Mouse (Mus musculus) adrenal gland, postnatal 14 days (tissue): ENCODE measurements at regions not wholly inside any gene's neighbourhood (a gene's known extent, or its start where the extent isn't known, plus 50 kb on each side); places are given as distances from the start of the nearest gene placed in this dataset.

Experiments
- DNase-seq: peaks from one replicate; pipeline ENCODE4 v3.0.0; 2021; ENCODE audit warnings: mixed read lengths

DNA sequence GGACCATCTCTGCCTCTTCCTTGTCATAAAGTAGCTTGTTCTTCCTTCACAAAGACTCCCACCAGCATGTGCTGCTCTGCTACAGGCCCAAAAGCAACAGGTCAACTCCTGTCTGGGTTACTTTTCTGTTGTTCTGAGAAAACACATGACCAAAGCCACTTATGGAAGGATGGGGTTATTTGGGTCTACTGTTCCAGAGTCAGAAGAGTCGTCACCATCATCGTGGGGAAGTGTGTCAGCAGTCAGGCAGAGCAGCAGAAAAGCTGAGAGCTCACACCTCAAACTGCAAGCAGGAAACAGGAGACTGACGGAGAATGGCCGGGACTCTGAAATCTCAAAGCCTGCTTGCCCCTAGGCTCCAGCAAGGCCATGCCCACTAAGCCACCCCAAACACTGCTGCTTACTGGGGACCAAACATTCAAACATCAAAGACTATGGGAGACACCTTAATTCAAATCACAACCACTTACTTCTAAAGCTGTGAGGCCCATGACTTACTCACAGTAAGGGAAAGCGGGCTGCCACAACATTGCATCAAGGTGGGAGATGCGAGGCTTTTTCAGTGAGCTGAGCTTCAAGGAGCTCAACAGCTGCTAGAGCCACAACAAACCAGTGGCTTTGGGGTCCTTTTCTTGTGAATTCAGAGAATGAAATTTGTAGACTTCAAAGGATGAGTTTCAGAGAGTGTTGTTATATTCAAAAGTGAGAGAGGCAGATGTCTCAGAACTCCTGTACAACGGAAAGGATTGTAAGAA, 96.6 kb upstream of the Hs6st1 start:
- DNase-seq: no peak

DNA sequence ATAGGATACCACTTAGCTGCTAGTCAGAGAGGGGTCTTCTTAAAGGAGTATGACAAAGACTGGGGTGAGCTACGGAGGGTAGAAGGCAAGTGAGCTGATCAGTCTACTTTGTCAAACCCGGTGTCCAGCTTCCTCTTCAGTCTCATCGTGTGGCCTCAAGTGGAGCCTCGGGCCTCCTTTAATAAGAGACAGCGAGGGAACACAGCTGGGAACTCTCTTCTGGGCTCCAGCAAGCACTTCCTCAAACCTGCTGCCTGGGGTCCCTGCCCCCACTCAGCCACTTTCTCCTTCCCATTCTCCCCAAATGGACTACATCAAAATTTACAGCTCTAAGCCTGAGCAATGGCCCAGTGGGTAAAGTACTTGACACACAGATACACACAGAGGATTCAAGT, 96.0 kb upstream of the Hs6st1 start:
- DNase-seq: no peak

DNA sequence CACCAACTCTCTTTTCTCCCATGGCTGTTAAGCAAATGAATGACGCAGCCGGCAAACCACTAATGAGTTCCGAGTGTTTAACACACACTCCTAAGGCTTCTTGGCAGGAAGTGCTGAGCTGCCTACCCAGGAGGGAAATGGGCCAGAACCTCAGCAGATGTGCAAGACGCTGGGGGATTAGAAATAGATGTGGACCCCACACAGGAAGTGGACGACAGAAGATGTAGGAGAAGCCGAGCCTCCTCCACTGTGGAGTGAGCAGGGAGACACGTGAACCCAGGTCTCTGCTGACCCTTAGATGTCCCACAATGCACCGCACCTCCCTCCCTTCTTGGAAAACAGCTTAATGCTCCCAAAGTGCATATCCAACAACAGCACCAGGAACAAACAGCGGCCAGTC, 94.8 kb upstream of the Hs6st1 start:
- DNase-seq: peak; percentile 7

DNA sequence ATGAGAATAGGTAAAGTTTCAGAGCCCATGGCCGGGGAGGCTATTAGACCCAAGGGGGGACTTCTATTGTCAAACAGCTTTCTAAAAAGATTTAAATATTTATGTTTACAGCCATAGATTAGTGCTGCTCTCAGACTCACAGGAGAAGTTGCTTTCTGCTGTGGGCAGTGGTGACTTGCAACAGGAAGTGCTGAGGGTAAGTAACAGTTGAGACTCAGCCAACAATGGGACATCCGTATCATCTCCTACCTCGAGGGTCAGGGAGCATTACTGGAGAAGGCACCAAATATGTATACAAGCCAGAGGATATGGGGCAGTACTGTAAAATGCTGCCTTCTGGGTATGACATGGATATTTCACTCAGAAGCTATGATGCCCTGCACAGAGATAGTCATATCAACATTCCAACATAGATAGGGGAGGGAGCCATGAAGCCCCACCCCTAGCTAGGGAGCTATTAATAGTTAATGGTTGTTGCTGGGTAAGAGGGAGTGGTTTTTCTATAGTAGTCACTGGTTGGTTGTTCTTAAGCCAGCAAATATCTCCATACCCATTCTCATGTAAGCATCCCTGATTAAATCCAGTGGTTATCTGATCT, 92.5 kb upstream of the Hs6st1 start:
- DNase-seq: no peak

DNA sequence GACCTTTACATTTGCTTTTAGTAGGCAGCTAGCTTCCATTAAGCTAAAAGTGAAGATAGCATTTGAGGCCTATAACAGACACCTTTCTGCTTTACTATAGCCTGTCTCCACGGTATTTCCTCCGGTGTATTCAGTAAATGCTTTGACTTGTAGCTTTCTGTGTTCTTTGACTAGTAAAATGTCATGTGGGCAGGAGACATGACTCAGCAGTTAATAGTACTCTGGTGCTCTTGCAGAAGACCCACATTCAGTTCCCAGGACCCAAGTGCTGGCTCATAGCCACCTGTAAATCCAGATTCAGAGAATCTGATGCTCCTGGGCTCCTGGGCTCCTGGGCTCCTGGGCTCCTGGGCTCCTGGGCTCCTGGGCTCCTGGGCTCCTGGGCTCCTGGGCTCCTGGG, 91.7 kb upstream of the Hs6st1 start:
- DNase-seq: no peak

DNA sequence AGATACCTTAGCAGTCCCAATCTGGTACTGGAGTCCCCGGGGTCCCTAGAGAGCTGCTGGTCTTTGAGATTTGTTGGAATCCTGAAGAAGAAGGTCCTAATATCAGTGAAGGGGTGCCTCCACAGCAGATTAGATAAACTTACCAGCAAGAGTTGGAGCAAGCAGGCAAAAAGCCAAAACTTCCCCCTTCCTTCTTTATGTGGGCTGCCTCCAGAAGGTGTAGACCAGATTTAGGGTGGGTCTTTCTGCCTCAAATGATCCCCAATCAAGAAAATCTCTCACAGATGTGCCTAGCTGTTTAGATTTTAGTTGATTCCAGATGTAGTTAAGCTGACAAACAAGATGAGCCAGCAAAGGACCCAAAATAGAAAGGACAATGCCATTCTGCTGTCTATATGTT, 90.1 kb upstream of the Hs6st1 start:
- no peak for DNase-seq

DNA sequence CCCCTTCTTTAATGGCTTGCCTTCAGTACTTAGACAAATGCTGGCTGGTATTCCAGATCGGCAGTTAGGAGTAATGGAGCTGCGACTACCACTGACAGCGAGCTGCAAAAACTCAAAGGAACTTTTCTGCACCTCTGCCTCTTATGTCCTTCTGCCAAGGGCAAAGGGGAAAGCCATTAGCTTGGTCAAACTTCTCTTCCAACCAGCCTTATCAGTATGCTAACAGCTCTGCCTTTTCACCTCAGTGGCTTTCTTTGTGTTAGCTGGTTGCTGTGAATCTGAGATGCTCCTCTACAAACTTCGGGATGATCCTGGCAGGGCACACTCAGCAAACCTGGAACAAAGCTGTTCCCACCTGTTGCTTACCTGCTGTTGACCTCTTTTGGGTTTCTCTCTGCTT, 89.4 kb upstream of the Hs6st1 start:
- DNase-seq: no peak

DNA sequence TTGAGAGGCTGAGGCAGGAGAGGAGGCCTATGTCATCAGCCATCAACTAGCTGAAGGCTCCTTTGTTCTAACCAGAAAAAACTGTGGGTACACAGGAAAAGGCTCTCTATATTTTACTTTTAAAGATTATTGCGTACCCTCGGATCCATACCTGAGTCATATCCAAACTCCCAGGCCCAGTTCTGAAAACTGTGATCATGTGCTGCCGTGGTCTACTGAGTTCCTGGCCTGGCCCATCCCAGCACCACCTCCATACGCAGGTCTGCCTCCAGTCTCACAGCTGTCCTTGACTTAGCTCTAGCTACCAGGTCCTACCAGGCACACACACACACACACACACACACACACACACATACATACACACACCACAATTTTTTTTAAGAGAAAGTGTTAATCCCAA, 87.0 kb upstream of the Hs6st1 start:
- DNase-seq: no peak

DNA sequence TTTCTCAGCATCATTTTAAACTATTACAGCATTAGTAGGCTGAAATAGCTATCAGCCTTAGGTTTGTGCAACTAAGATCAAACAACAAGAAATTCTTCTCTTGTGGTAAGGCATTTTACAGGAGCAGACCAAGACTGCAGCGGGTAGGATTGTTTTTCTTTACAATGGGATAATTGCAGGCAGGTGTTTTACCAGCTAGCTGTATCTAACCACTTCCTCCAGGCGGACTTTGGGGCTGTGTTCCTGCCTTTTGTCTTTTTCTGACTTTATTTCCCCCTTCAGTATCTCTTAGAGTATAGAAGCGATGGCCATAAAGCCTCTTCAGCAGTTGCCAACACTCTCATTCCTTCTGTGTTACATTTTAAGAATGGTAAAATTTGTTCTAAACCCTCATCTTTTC, 84.8 kb upstream of the Hs6st1 start:
- DNase-seq: no peak

DNA sequence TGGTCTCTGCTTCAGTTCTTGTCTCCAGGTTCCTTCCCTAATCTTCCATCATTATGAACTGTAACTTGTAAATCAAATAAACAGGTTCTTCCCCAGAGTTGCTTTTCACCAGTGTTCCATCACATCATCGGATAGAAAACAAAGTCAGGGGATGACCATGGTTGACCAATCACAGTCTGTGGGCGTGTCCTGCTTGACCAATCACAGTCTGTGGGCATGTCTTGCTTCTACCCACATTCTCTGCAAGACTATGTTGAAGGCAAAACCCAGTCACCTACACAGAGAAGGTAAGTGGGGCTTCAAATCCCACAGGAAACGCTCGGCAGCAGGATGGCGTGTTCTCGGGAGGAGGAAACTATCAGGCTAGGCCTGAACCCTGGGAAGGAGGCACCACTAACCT, 82.9 kb upstream of the Hs6st1 start:
- DNase-seq: no peak

DNA sequence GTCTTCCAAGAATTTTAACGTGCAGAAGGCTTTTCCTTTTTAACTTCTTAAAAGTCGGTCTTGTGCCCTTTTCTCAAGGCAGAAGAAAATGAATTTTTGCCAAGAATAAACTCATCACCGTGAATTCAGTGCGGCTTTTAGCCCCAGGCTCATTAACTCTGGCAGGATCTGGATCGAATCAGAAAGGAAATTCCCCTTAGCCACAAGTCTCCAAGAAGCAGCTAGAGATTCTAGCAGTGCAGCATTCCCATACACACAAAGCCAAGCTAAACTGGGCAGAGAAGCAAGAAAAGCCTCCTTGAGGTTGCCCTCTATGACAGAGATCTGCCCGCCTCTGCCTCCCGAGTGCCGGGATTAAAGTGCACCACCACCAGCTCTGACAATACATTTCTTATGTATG, 81.5 kb upstream of the Hs6st1 start:
- DNase-seq: no peak

DNA sequence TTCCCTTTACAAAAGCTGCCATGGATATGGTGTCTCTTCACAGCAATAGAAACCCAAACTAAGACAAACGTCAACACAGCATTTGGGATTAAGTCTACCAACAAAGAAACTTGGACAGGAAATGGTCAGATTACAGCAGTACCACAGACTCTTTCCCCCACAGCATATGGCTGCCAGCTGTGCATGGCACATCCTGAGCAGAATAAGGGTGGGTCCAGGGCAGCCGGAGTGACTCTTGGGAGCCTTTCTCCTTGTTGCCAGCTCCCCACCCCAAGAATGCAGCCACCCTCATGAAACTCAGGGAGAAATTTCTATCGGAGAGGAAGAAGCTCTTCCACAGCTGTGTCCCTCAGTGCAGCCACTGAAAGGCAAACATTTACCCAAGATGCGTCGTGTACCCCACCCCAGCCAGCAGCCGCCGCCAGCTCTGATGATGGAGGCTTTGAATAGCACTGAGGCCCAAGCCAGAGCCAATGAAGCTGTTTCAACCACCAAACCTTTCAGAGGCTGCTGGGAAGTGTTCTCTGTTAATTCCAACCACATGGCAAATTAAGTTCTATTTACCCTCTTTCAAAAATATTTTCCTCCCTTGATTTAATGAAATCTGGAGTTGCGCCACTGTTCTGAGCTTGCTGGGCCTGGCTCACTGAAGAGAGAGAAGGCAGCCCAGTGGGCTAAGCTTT, 75.8 kb upstream of the Hs6st1 start:
- no peak for DNase-seq

DNA sequence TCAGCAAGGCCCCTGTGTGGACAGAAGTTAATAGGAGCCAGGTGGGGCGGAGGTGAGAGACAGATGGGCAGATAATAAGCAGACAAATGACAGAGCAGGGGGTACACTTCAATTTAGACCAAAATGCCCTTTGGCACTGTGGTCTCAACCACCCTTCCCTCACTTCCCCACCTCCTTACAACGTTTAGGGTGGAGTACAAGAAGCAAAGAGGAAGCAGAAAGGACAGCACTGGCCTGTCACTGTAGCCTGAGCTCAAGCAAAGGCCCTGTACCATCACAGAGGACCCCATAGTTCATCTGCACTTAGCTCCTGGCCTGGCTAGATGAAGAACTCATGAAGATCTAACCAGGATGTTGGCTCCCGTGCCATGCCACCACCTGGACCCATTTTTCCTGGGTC, 75.3 kb upstream of the Hs6st1 start:
- no peak for DNase-seq

DNA sequence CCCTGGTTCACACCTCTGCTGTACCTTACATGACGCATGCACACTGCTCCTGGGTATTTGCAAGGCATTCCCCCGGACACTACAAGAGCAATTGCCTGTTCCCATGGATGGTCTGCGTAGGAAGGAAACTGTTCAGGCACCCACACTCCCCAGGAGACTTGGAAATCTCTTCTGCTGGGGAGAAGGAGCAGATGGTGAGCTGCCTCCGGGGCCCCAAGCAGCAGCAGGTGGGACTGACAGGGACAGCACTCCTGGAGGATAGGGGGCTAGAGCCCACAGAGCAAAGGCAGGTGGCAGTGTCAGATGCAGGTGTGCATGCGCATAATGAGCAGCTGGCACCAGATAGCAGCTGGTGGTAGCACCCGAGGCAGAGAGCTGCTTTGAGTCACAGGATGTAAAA, 72.5 kb upstream of the Hs6st1 start:
- DNase-seq: no peak

DNA sequence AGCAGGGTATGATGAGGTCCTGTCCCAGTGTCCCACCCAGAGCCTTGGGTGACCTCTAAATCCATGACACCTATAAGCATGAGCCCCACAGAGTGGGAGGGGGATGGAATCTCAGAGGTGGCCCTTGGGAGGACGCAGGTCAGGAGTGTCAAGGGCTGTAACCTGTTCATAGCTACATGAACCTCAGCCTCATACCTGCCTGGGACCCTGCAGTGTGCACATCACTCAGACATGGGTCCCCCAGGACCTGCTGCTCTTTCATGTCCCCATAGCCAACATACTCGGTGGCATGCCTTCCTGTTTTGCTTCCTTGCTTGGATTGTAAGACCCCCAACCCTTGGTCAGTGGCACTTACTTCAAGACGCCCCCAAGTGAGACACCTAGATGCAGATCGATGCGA, 66.9 kb upstream of the Hs6st1 start:
- DNase-seq: no peak

DNA sequence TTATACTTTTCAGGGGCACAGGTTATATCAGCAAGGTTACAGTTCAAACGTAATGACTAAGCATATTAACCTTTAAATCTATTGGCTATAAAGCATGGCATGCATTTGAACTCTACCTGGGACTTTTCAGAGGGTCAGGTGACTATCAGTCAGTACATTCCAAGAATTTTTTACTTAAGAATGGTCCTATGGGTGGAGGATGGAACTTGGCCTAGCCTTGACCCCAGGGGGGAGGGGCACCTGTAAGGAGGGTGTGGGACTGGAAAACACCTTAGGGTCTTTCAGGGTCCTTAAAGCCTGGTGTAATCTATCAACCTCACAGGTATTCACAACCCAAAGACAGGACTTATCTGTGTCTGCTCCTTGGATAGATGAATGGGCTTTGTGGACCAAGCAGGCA, 66.4 kb upstream of the Hs6st1 start:
- DNase-seq: no peak

DNA sequence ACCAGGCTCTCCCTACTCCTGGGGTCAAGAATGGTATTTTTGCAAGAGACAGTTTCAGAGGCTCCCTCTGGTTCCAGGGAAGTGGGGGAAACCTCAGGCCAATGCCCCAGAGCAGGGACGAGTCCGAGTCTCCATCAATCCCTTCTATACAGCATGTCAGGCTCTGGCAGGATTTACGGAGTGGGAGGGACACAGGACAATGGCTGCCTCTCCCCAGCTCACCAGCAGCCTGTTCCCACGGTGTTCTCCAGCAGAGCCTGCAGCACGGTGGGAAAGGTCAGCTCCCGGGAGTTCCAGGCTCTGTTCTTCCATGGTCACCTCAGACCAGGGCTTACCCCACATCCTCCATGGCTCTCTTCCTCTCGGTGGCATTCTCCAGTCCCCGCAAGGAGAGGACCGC, 64.6 kb upstream of the Hs6st1 start:
- no peak for DNase-seq

DNA sequence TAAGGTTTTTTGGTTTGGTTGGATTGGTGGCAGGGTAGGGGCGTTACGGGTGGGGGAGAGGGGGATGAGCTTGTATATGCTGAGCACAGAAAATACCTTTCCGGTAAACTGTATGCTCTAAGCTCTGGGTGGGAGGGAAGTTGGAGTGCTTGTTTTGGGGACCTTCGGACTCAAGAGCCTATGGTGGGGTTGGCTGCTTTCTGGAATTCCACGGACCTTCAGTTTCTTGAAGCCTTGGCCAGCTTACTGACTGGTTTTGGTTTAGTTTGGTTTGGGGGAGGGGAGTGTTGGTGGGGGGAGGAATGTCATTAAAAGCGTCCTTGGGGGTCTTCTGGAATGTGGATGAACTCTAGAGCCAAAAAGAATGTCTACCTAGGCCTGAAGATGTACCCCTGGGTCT, 59.6 kb upstream of the Hs6st1 start:
- DNase-seq: no peak

DNA sequence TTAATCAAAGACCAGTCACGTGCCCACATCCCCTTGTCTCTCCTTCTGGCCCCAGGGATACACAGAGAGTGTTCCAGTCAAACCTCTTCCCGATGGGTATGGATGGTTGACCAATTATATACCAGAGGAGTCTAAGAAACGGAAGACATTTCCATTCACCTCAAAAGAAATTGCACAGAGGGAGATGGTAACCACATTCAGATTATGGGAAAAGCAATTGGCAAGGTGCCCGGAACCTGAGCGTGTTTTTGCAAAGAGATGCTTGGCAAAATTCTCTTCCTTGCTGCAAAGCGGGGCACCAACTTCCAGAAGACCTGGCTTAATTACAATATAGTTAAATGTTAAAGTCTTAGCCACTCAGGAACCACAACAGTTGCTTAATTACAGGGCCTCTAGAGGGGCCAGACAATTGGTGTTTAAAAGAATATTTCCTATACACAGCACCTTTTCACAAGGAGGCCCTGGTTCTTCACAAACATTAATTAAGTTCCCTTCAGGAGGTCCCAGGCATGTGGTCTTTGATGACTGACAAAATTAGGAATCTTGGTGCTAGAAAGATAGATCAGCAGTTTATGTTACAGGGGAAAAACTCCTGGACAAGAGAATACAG, 59.1 kb upstream of the Hs6st1 start:
- peak; percentile 21 for DNase-seq

DNA sequence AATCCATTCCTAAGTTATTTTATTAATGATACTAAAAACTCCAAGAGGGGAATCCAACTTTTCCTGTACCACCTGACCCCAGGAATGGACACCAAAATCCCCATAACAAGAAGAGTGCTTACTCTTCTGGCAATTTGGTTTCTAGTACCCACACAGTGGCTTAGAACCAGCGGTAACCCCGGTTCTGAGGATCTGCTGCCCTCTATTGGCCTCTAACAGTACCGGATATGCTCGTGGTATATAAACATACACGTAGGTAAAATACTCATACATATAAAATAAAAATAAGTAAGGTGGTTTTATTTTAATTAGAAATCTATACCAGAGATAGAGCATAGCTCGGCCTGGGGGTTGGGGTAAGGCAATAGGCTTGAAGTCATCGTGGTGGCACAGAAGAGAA, 58.0 kb upstream of the Hs6st1 start:
- DNase-seq: no peak

DNA sequence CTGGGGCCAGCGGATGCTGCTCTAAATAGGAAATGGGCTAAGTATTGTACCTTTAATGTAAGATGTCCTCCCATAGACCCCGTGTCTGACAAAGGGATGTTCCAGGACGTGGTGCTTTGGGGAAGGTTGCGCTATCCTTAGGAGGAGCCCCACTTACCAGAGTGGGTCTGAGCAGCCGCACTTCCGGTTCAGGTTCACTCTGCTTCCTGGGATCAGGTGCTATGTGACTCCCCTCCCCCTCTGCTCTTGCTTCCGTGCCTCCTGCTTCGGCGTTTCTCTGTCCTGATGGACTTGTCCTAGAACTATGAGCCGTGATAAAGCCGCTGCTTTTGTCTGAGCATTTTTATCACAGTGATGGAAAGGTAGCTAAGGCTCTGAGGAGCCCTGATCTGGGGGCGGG, 57.4 kb upstream of the Hs6st1 start:
- no peak for DNase-seq

DNA sequence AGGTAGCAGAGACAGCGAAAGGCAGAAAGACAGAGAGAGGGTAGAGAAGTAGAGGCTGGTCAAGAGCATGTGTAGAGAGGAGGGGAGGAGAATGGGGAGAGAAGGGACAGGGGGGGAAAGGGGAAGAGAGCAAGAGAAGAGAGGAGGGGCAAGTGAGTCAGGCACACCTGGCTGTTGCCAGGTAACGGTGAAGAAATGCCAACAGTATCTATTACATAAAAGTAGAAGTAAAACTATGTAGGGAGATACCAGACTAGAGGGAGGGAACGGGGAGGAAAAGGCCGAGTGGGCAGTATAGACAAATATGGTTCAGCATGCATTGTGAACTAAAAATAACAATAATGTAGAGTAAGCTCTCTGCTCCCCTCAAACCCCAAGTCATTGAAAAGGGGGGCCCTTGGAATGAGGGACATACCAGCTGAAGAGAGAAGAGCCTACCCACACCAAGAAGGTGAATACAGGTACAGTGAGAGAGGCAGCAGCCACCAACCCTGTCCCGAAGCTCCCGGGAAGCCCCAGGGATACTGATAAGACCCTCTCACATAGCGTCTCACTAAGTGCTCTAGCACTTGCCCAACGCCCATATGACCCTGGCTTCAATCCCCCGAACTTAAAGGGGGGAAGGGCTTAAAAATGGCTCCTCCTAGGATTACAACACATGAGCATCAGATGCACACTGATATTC, 56.0 kb upstream of the Hs6st1 start:
- DNase-seq: no peak

DNA sequence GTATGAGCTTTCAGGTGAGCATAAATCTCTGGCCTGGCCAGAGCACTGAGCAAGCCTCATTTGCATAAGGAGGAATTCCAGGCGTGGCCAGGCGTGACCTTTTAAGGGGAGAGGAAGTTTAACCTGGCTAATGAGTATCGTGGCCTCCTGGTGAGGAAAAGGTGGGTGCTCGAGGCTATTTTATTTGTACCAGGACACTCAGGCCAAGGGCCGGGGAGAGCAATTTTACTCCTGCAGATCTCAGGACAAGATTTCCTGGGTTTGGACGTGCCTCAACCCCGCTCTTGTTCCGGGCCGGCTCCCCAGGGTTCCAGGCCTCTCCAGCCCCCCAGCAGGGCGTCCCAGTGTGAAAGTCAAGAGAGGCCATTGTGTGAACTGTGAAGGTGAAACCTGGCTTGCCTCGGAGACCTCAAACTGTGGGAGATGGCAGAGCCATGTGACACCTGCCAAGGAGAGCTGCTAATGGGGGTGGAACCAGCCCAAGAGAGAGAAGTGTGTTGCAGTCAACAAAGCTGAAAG, 54.3 kb upstream of the Hs6st1 start:
- DNase-seq: no peak
